Mouse (Mus musculus): ENCODE data around the gene 1700084M14Rik.
"Not testable (repeated sequence)": the region's sequence is repeated elsewhere in the genome, so short reads cannot be mapped to it uniquely, and the experiment has no call there.

1700084M14Rik gene

GRCm38 (mm10) chrX:91575811-91576210 lies at the start of gene 1700084M14Rik:
Gene 1700084M14Rik (minus strand): TSS chrX:91575911.
- DNase-seq (ENCODE audit: low spot score) = not testable (repeated sequence)
